Mouse (Mus musculus) heart, adult 2 months (tissue): ENCODE measurements at regions not wholly inside any gene's neighbourhood (a gene's known extent, or its start where the extent isn't known, plus 50 kb on each side); places are given as distances from the start of the nearest gene placed in this dataset.

Experiments used
- DNase-seq, 2 experiments: peaks; one replicate each; pipeline ENCODE4 v3.0.0; 2021
- H3K27ac ChIP-seq: fragments of 200-600 bp; 2 replicates; pipeline ENCODE4 v1.8.1; 2022
- H3K27me3 ChIP-seq: fragments of 200-500 bp; 2 replicates; pipeline ENCODE4 v1.6.1; 2012; ENCODE audit warnings: mild to moderate bottlenecking, low read length, inconsistent platforms, mixed read lengths; ENCODE audit not compliant: control insufficient read depth, insufficient read depth
- H3K36me3 ChIP-seq: fragments of 200-500 bp; 2 replicates; pipeline ENCODE4 v1.6.1; 2012; ENCODE audit warnings: low read length, inconsistent platforms; ENCODE audit not compliant: control insufficient read depth, insufficient read depth
- H3K4me1 ChIP-seq: fragments of 200-500 bp; 2 replicates; pipeline ENCODE4 v1.6.1; 2011; ENCODE audit warnings: low read length; ENCODE audit not compliant: control insufficient read depth, insufficient read depth
- H3K4me3 ChIP-seq: fragments of 200-600 bp; 2 replicates; pipeline ENCODE4 v1.8.1; 2022
- H3K79me2 ChIP-seq: fragments of 200-500 bp; replicated peaks from 2 replicates; pipeline ENCODE4 v1.6.1; 2012; ENCODE audit warnings: mild to moderate bottlenecking, inconsistent platforms, low read length, moderate library complexity, mixed read lengths; ENCODE audit not compliant: control insufficient read depth, insufficient read depth
- H3K9ac ChIP-seq: fragments of 200-500 bp; 2 replicates; pipeline ENCODE4 v1.6.1; 2012; ENCODE audit warnings: low read depth, mild to moderate bottlenecking, control low read depth, inconsistent platforms, low read length, mixed read lengths
- CTCF ChIP-seq: fragments of 200-600 bp; IDR thresholded peaks from 2 replicates; pipeline ENCODE4 v1.8.1; 2022; ENCODE audit warnings: antibody characterized with exemption, mild to moderate bottlenecking, moderate library complexity
- EP300 ChIP-seq: fragments of 200-500 bp; IDR thresholded peaks from 2 replicates; pipeline ENCODE4 v1.6.1; 2011; ENCODE audit warnings: low read depth, low read length, control low read depth; ENCODE audit not compliant: insufficient read depth
- POLR2A ChIP-seq: fragments of 200-500 bp; IDR thresholded peaks from 2 replicates; pipeline ENCODE4 v1.6.1; 2011; ENCODE audit warnings: mild to moderate bottlenecking, low read depth, low read length, control low read depth; ENCODE audit not compliant: insufficient read depth
- WGBS: fragments of 180-500 bp; shearing (Covaris S2); methylation state at CpG from one replicate; pipeline ENCODE4 v1.1.7; 2018; 5-methylcytosine and 5-hydroxymethylcytosine counted together
- intact Hi-C: fragments of 180-260 bp; cut with DNase I; formaldehyde crosslinking; loops from one replicate; pipeline ENCODE4 v1.15.1; 2025

GRCm38 (mm10) chr10:8066926-8067325 lies 110.9 kb upstream of the Tab2 start:
- no peak overlapping the region for H3K27ac ChIP-seq
- no peak overlapping the region for H3K4me3 ChIP-seq
- no peak for DNase-seq
- intact Hi-C loops, result no loop called here
- no peak overlapping the region for H3K9ac ChIP-seq
- H3K36me3 ChIP-seq, result no peaks in the 10 kb centered on the region
- H3K79me2 ChIP-seq, result no peaks in the 10 kb centered on the region
- no peaks in the 10 kb centered on the region for H3K27me3 ChIP-seq
- TF ChIP-seq POLR2A (no peak), EP300 (no peak), CTCF (no peak)
- H3K4me1 ChIP-seq, result no peaks in the 10 kb centered on the region
- WGBS, result 57% methylated on average over 3 of the region's 3 CpGs

- no peaks in the 10 kb centered on the region for H3K79me2 ChIP-seq
- 55% methylated on average over 8 of the region's 8 CpGs for WGBS
- no peaks in the 10 kb centered on the region for H3K4me1 ChIP-seq
- TF ChIP-seq CTCF (no peak), POLR2A (no peak), EP300 (no peak)
- no peaks in the 10 kb centered on the region for H3K36me3 ChIP-seq
- H3K9ac ChIP-seq, result no peak overlapping the region
- peak in 1 of 2 experiments; percentile 36 for DNase-seq
- no peak overlapping the region for H3K4me3 ChIP-seq
- no peak overlapping the region for H3K27ac ChIP-seq
- no peaks in the 10 kb centered on the region for H3K27me3 ChIP-seq
- intact Hi-C loops, result no loop called here
Measured at GRCm38 (mm10) chr10:8065746-8066145, 109.7 kb upstream of the Tab2 start.

- no peaks in the 10 kb centered on the region for H3K4me1 ChIP-seq
- WGBS, result 71% methylated on average over 2 of the region's 2 CpGs
- intact Hi-C loops, result no loop called here
- H3K27ac ChIP-seq, result no peak overlapping the region
- no peak overlapping the region for H3K9ac ChIP-seq
- no peaks in the 10 kb centered on the region for H3K27me3 ChIP-seq
- no peak overlapping the region for H3K4me3 ChIP-seq
- H3K79me2 ChIP-seq, result no peaks in the 10 kb centered on the region
- no peak for TF ChIP-seq EP300
- no peak for TF ChIP-seq CTCF
- no peak for TF ChIP-seq POLR2A
- DNase-seq, result no peak
- H3K36me3 ChIP-seq, result no peaks in the 10 kb centered on the region
Measured at GRCm38 (mm10) chr10:8064281-8064680, 108.3 kb upstream of the Tab2 start.

GRCm38 (mm10) chr10:8063458-8064090 lies 107.5 kb upstream of the Tab2 start:
- intact Hi-C loops, result no loop called here
- no peak overlapping the region for H3K9ac ChIP-seq

GRCm38 (mm10) chr10:8060987-8061386 lies 105.0 kb upstream of the Tab2 start:
- TF ChIP-seq CTCF, result no peak
- TF ChIP-seq POLR2A, result no peak
- no peak for TF ChIP-seq EP300
- H3K79me2 ChIP-seq, result no peaks in the 10 kb centered on the region

More at GRCm38 (mm10) chr10:8063458-8064090, 107.5 kb upstream of the Tab2 start:
- Histone ChIP-seq H3K79me2 (no peaks in the 10 kb centered on the region), H3K4me1 (no peaks in the 10 kb centered on the region; the same call in 1 of the 2 replicates), H3K27me3 (no peaks in the 10 kb centered on the region), H3K36me3 (no peaks in the 10 kb centered on the region), H3K4me3 (no peak overlapping the region), H3K27ac (no peak overlapping the region)
- no peak for DNase-seq
- WGBS, result 65% methylated on average over 5 of the region's 5 CpGs
- TF ChIP-seq EP300 (no peak), POLR2A (no peak)

GRCm38 (mm10) chr10:8059769-8060168 lies 103.7 kb upstream of the Tab2 start:
- no peaks in the 10 kb centered on the region; the same call in 1 of the 2 replicates for H3K4me1 ChIP-seq
- 50% methylated on average over 1 of the region's 1 CpGs for WGBS

More at GRCm38 (mm10) chr10:8060987-8061386, 105.0 kb upstream of the Tab2 start:
- H3K27ac ChIP-seq, result no peak overlapping the region
- no peak overlapping the region for H3K4me3 ChIP-seq
- H3K27me3 ChIP-seq, result no peaks in the 10 kb centered on the region
- H3K36me3 ChIP-seq, result no peaks in the 10 kb centered on the region
- no peaks in the 10 kb centered on the region; the same call in 1 of the 2 replicates for H3K4me1 ChIP-seq
- no peak for DNase-seq
- intact Hi-C loops, result no loop called here
- no peak overlapping the region for H3K9ac ChIP-seq

More at GRCm38 (mm10) chr10:8059769-8060168, 103.7 kb upstream of the Tab2 start:
- Histone ChIP-seq H3K4me3 (no peak overlapping the region), H3K36me3 (no peaks in the 10 kb centered on the region), H3K27me3 (no peaks in the 10 kb centered on the region), H3K27ac (no peak overlapping the region), H3K79me2 (no peaks in the 10 kb centered on the region), H3K9ac (no peak overlapping the region)
- TF ChIP-seq EP300 (no peak), CTCF (no peak), POLR2A (no peak)
- intact Hi-C loops, result no loop called here
- no peak for DNase-seq
